Mouse (Mus musculus) left cerebral cortex, adult 18-20 months (tissue): ENCODE data around the gene Rimbp2. TPM values are rescaled to one million over a fixed set of nuclear protein-coding genes. Genes with fewer than 3 reads are reported as not detected.
"Not testable (repeated sequence)": the region's sequence is repeated elsewhere in the genome, so short reads cannot be mapped to it uniquely, and the experiment has no call there.

ENCODE experiments used
- DNase-seq, 2 experiments: peaks; one replicate each; pipeline ENCODE4 v3.0.0; 2021 to 2022; ENCODE audit warnings: low spot score in 2 of 2, mixed read lengths in 1 of 2
- long read RNA-seq, 2 experiments: library from polyadenylated mRNA; stranded (forward); transcript quantifications; one replicate each; pipeline ENCODE4 v2.0.0; 2021
- total RNA-seq, 2 experiments: library from RNA; stranded (reverse); gene quantifications; 2 replicates each; pipeline ENCODE4 v1.2.3; 2021

The Rimbp2 gene
- total RNA-seq: 100 to 1,000 TPM; 124 to 128 TPM
- long read RNA-seq, experiment 1, partial matches to known transcripts: 7 of 39 reads
- long read RNA-seq, experiment 1, other reads (novel, unspliced or antisense): 32 of 39 reads
- long read RNA-seq, experiment 2, full-length matches to known transcripts: 2 of 23 reads
- long read RNA-seq, experiment 2, partial matches to known transcripts: 17 of 23 reads
- long read RNA-seq, experiment 2, other reads (novel, unspliced or antisense): 4 of 23 reads

- DNase-seq: peak; percentile 61 to 67
These were observed at the start of gene Rimbp2 for GRCm38 (mm10) chr5:128953278-128954070. TSS of gene Rimbp2 (minus strand) at chr5:128953486.

GRCm38 (mm10) chr5:129002571-129003011, 49.3 kb upstream of the Rimbp2 start:
- no peak for DNase-seq

- DNase-seq: no peak
These were observed 47.6 kb upstream of the Rimbp2 start for GRCm38 (mm10) chr5:129000706-129001468.

- no peak for DNase-seq
These were observed 34.1 kb upstream of the Rimbp2 start for GRCm38 (mm10) chr5:128987141-128987954.

- no peak for DNase-seq
These were observed 32.7 kb upstream of the Rimbp2 start for GRCm38 (mm10) chr5:128985946-128986345.

GRCm38 (mm10) chr5:128984536-128984935, 31.2 kb upstream of the Rimbp2 start:
- peak in 1 of 2 experiments; percentile 46 for DNase-seq

GRCm38 (mm10) chr5:128981607-128982006, 28.3 kb upstream of the Rimbp2 start:
- DNase-seq: peak; percentile 63 to 78

GRCm38 (mm10) chr5:128980857-128981256, 27.6 kb upstream of the Rimbp2 start:
- DNase-seq: no peak

GRCm38 (mm10) chr5:128978957-128979356, 25.7 kb upstream of the Rimbp2 start:
- no peak for DNase-seq

GRCm38 (mm10) chr5:128977466-128977865, 24.2 kb upstream of the Rimbp2 start:
- not testable (repeated sequence) for DNase-seq

GRCm38 (mm10) chr5:128976266-128976665, 23.0 kb upstream of the Rimbp2 start:
- peak; percentile 35 to 40 for DNase-seq

GRCm38 (mm10) chr5:128971298-128971697, 18.0 kb upstream of the Rimbp2 start:
- DNase-seq: peak; percentile 81 to 89

- DNase-seq: no peak
These were observed 17.6 kb upstream of the Rimbp2 start for GRCm38 (mm10) chr5:128970878-128971277.

- no peak for DNase-seq
These were observed 11.1 kb upstream of the Rimbp2 start for GRCm38 (mm10) chr5:128964353-128964752.

GRCm38 (mm10) chr5:128958916-128959315, 5.6 kb upstream of the Rimbp2 start:
- no peak for DNase-seq

- peak in 1 of 2 experiments; percentile 48 for DNase-seq
These were observed 1.1 kb upstream of the Rimbp2 start for GRCm38 (mm10) chr5:128954371-128954770.

- peak; percentile 65 to 67 for DNase-seq
These were observed 743 bp downstream of the Rimbp2 start for GRCm38 (mm10) chr5:128952291-128953195.

- peak in 1 of 2 experiments; percentile 55 for DNase-seq
These were observed 1.8 kb downstream of the Rimbp2 start for GRCm38 (mm10) chr5:128951472-128951871.

GRCm38 (mm10) chr5:128947093-128947492, 6.2 kb downstream of the Rimbp2 start:
- no peak for DNase-seq

GRCm38 (mm10) chr5:128940436-128940835, 12.8 kb downstream of the Rimbp2 start:
- no peak for DNase-seq
